Mouse (Mus musculus): ENCODE measurements around the gene Lilr4b.
"Not testable (repeated sequence)": the region's sequence is repeated elsewhere in the genome, so short reads cannot be mapped to it uniquely, and the experiment has no call there.

The Lilr4b gene

DNA sequence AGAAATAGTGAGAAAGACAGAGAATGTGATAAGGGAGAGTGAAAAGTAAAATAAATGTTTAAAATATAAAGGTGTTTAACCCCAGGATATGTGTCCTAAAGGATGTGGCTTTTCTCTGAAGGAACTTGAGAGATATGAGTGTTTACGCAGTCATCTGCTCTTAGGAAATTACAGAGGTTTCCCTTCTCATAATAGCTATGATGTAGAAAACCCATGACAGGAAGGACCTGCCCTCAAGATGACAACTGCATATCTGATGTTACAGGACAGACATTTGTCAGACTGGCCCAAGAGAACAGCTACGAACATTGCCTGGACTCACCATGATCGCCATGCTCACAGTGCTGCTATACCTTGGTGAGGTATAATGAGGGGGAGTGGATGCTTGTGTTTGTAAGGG, at the start of gene Lilr4b, which contains the start of gene Gm49339:
TSS of gene Lilr4b (plus strand) at position 236 of the 400 bp plus-strand sequence.
TSS of gene Gm49339 (plus strand) at position 216 of the 400 bp plus-strand sequence.
- not testable (repeated sequence) for DNase-seq (ENCODE audit: low spot score)

DNA sequence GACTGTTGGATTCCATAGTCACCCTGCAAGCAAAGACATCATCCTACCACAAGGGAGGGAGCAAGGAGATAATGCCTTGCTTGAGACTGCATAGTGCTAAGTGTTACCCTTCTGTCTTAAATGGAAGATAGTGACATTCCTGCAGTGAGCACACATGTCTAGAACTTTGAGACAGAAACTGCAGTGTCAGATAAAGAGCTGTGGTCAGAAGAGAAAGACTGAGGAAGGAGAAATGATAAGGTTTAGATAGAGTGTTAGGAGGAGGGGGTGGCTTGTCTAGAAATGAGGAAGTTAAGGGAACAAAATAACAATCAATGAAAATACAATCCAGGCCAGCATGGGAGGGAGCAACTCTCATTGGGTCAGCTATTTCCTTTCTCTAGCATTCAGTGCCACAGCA, 47.5 kb upstream of the Lilr4b start:
- DNase-seq (ENCODE audit: low spot score) = no peak

DNA sequence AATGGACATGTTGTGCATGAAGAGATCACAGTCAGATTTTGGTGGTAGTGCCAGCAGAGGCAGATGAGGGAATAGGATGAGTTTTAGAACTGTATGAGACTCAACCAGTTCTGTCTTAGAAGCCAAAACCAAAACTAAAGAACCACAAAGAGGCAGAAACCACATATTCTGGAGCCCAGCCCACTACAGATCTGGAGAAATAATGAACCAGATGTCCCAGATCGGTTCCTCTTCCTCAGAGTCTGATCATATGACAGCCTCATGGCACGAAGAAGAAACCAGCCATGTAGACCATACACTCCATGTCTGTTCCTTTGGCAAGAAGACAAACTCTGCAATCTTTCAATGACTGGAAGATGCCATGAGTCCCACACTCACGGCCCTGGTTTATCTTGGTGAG, 44.7 kb upstream of the Lilr4b start:
- DNase-seq (ENCODE audit: low spot score) = no peak

DNA sequence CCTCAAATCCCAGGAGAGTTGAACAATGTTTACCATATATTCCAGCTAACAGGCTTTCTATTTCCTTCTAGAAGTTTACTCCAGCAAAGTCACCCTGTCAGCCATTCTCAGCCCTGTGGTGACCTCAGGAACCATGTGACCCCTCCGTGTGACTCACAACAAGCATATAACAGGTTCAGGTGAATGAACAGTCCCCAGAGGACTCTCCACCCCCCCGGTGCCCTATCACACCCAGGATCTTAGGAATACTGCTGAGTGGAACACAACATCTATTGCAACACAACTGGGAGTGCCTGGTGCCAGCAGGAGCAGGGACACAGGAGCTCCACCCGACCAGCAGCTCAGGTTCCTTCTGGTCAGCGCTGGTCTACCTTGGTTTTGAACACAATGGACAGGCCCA, 28.8 kb upstream of the Lilr4b start:
- no peak for DNase-seq (ENCODE audit: low spot score)

DNA sequence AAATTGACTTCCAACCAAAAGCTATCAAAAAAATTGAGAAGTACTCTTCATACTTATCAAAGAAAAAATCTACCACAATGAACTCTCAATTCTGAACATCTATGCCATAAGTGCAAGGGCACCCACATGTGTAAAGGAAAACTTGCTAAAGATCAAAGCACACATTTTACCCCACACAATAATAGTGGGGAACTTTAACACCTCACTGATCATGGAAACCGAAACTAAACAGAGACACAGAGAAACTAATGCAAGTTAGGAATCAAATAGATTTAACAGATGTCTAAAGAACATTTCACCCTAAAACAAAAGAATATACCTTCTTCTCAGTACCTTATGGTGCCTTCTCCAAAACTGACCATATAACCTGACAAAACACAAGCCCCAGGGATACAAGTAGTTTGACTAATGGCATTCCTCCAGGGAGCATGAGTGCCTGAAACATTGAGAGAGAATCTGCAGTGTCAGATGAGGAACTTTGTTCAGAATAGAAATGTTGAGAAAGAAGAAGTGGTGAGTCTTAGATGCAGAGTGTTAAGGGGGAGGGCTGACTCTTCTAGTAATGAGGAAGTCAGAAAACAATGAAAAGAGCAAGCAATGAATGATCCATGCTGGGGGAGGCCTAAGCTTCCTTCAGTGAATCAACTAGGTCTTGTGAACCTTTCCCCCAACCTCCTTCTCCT, 26.7 kb upstream of the Lilr4b start:
- no peak for DNase-seq (ENCODE audit: low spot score)

DNA sequence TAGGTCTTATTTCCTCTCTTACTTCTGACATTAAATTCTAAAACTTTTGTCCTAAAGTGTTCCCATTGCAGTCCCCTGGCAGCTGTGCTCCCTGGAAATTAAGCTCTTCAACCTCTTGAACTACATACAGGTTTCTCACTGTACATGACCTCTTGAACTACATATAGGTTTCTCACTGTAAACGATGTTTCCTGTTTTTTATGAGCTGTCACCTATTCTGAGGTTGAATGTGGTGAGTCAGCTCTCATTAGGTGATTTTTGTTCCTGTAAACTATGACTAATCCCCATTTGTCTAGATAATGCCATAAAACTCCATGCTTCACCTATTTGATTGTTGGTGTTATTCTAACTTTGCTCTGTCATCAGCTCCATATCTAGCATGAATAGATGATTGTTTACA, 26.1 kb upstream of the Lilr4b start:
- DNase-seq (ENCODE audit: low spot score) = no peak

DNA sequence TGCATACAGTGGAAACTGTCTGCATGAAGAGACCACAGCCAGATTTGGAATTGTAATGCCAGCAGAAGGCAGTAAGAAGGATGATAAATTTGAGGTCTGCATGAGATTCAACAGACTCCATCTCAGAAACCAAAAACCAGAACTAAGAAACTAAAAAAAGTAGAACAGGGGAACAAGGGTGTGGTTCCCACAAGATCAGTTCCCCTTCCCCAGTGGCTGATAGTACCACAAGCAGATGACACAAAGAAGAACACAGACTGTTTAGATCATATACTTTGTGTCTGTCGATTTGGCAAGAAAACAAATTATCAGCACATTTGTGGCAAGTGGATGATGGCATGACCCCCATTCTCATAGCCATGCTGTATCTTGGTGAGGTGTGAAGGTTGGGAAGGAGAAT, 24.7 kb upstream of the Lilr4b start:
- no peak for DNase-seq (ENCODE audit: low spot score)

DNA sequence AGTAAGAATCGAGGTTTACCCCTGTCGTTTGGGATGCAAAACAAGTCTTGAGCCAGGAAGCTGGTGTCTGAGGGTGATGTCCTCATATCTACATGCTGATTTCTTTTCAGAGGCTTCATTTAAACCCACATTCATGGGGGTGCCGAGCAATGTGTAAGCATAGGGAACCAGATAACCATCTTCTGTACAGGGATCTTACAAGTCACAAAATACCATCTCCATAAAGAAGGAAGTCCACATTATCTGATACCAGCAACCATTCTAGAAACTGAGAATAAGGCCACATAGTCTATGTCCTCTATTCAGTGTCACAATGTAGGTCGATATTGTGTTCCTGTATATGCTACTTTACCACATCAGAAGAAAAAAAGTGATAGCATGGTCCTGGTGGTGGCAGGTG, 24.1 kb upstream of the Lilr4b start:
- DNase-seq (ENCODE audit: low spot score) = no peak

DNA sequence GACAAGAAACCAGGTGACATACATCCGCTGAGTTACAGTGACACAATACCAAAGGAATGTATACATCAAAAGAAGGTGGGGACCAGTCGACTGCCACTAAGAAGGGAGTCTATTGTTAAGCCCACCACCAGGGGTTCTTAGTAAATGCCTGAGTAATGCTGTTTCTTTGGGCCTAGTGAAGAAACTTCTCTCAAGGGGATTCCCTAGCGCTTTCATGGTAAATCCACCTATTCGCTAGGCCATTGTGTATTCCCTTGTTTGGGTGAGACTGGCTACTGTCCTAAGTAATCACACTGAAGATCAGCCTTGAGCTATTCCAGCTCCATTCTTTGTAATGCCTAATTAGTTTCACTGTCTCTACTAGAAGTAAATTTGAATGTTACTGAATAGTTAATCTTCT, 16.6 kb upstream of the Lilr4b start:
- DNase-seq (ENCODE audit: low spot score) = not testable (repeated sequence)

DNA sequence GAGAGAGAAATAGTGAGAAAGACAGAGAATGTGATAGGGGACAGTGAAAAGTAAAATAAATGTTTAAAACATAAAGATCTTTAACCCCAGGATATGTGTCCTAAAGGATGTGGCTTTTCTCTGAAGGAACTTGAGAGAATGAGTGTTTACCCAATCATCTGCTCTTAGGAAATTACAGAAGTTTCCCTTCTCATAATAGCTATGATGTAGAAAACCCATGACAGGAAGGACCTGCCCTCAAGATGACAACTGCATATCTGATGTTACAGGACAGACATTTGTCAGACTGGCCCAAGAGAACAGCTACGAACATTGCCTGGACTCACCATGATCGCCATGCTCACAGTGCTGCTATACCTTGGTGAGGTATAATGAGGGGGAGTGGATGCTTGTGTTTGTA, 10.3 kb downstream of the Lilr4b start, which contains the start of gene Lilrb4a:
TSS of gene Lilrb4a (plus strand) at position 266 of the 400 bp plus-strand sequence.
- not testable (repeated sequence) for DNase-seq (ENCODE audit: low spot score)

DNA sequence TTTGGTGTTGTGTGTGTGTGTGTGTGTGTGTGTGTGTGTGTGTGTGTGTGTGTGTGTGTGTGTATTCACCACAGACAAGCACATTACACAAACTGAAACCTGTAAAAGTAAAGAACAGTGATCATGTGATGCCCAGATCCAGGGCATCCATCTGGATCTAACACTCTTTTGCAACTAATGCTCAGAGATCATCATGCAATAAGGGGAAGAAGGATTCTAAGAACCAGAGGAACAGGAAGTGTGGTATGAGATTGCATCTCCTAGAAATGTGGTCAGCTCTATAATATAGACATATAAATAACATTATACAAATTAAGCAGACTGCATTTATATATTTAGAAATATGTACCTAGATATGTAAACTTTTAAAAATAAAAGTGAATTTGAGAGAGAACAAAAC, 39.6 kb downstream of the Lilr4b start:
- no peak for DNase-seq (ENCODE audit: low spot score)

DNA sequence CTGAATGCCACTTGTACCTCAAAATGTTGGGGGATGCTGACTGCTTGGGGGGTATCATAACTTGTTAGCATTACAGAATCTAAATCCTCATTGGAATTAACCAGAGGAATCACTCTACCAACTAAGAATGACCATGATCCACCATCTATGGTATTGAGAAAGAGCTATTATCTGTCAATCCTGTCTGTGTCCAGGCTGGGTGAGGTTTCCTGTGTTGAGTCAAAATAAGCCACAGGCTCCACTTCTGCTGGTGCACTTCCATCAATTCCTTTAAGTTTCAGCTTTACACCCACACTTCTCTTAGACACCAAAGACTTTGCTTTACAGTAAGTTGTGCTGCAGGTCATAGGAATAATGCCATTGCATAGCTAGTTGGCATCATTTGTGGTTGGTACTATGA, 41.0 kb downstream of the Lilr4b start:
- DNase-seq (ENCODE audit: low spot score) = no peak

DNA sequence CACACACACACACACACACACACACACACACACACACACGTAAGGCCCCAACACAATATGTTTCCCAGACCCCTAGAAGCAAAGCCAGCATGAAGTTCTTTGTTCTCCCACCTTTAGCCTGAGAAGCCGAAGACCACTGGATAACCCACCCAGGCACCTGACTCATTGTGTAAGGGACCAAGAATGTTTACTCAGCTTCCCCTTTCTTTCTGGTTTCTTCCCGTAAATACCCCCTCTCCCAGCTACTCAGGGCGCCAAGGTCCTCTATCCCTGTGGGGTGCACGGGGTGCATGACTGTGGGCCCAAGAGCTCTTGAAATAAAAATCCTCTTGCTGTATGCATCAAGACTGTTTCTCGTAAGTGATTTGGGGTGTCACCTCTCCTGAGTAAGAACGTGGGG, 45.7 kb downstream of the Lilr4b start:
- DNase-seq (ENCODE audit: low spot score) = no peak

DNA sequence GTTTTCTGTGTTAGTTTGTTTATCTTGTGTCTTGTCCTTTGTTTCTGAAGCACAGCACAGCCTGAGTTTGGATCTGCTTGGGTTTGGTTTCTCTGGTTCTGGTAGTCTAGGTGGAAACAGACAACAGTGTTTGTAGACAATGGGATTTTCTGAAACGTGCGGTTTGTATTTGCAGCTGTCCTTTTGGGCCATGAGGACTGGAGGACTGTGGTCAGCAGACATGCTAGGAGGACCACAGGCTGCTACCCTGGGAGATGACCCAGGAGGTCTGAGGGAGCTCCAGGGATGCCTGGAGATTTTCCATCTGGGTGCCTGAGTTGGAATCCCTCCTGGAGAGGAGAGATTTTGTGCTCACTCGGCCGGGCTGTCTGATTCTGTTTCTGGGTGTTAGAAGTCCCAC, 46.2 kb downstream of the Lilr4b start:
- DNase-seq (ENCODE audit: low spot score) = no peak

DNA sequence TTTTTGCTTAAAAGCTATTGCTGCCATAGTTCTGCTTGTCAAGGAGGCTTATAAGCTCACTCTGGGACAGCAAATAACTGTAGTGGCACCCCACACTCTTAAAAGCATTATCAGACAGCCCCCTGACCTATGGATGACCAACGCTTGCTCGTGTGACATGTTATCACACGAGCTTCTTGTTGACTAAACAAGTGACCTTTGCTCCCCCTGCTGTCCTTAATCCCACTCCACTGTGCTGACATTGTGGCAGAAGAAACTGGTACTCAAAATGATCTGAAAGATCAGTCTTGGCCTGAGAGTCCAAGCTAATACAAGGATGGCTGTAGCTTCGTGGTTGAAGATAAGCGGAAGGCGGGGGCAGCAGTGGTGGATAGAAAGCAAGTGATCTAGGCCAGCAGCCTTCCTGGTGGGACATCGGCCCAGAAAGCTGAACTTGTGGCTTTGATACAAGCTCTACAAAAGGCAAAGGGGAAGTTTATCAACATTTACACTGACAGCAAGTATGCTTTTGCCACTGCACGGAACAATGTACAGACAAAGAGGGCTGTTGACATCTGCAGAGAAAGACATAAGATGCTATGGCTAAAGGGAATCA, 48.5 kb downstream of the Lilr4b start:
- peak; percentile 35 for DNase-seq (ENCODE audit: low spot score)

DNA sequence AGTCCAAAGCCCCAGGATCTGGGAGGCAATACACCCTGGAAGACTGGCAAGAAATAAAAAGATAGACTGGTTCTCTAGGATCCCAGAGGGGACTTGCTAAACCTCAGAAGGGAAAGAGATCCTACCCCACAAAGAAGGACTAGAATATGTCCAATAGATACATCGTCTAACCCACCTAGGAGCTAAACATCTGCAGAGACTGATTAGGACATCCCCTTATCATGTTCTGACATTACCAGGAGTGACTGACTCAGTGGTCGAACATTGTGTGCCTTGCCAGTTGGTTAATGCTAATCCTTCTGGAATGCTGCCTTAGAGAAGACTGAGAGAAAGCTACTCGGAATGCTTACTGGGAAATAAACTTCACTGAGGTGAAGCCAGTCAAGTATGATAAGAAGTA, 49.1 kb downstream of the Lilr4b start:
- DNase-seq (ENCODE audit: low spot score) = no peak

DNA sequence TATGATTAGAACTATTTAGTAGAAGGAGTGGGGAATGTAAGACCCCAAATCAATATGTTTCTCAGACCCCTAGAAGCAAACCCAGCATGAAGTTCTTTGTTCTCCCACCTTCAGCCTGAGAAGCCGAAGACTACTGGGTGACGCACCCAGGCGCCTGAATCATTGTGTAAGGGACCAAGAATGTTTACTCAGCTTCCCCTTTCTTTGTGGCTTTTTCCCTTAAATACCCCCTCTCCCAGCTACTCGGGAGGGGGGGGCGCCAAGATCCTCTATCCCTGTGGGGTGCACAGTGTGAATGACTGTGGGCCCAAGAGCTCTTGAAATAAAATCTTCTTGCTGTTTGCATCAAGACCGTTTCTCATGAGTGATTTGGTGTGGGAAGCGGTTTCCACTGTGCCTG, 50.4 kb downstream of the Lilr4b start:
- DNase-seq (ENCODE audit: low spot score) = no peak

Measured in yolk sac, embryonic 10.5 days (tissue).